ENCODE assay signal across 8 mouse cellular contexts in genomic region chr2:127070879-127071278, GRCm38 (mm10). TPM values are rescaled to one million over a fixed set of nuclear protein-coding genes. Genes with fewer than 3 reads are reported as not detected.
DNase-seq lines count a peak whose midpoint lies in the region; ATAC-seq and TF ChIP-seq lines count a peak whose summit lies in the region.

No protein-coding gene starts in this region.

- peak overlapping the region; percentile 78 for H3K4me3 ChIP-seq in heart, postnatal 0 days (ENCODE audit: low read depth, low read length)
- peak overlapping the region; percentile 58 to 63 for H3K4me3 ChIP-seq in MEL (ENCODE audit: control insufficient read depth in 1 of 2, insufficient read depth in 1 of 2, low read depth in 2 of 2, low read length in 2 of 2)
- H3K4me3 ChIP-seq in hindbrain, embryonic 10.5 days, result peak overlapping the region; percentile 68
- H3K4me3 ChIP-seq in midbrain, embryonic 11.5 days (ENCODE audit: low read depth, low read length), result peak overlapping the region; percentile 64

- peak; percentile 24; the same call in 1 of the 2 replicates for ATAC-seq in heart, postnatal 0 days (ENCODE audit: insufficient read depth, low read depth)
- ATAC-seq in midbrain, embryonic 11.5 days (ENCODE audit: low FRiP score), result peak; percentile 71
- ATAC-seq in cerebellum, adult (ENCODE audit: insufficient number of reproducible peaks, low FRiP score, low TSS enrichment), result no peak

- H3K36me3 ChIP-seq in heart, postnatal 0 days (replicated peaks; ENCODE audit: control insufficient read depth, insufficient read depth, low read length), result peaks cover 15% of the 10 kb centered on the region
- H3K36me3 ChIP-seq in MEL (ENCODE audit: control insufficient read depth in 1 of 2, insufficient read depth in 2 of 2, low read length in 2 of 2), result peaks cover 0 to 8% of the 10 kb centered on the region in 2 experiments; a peak in 2 of 4 replicates
- peaks cover 14% of the 10 kb centered on the region for H3K36me3 ChIP-seq in hindbrain, embryonic 10.5 days
- no peaks in the 10 kb centered on the region for H3K36me3 ChIP-seq in midbrain, embryonic 11.5 days (ENCODE audit: control insufficient read depth, insufficient read depth, low read length)

- H3K9ac ChIP-seq in heart, postnatal 0 days (replicated peaks; ENCODE audit: low read depth, low read length), result peak overlapping the region; percentile 65
- H3K9ac ChIP-seq in MEL (ENCODE audit: control insufficient read depth, low read depth, low read length, poor library complexity, severe bottlenecking), result peak overlapping the region; percentile 71
- peak overlapping the region; percentile 77 for H3K9ac ChIP-seq in midbrain, embryonic 11.5 days (ENCODE audit: low read length)

- no peaks in the 10 kb centered on the region for H3K4me1 ChIP-seq in heart, postnatal 0 days (ENCODE audit: control insufficient read depth, insufficient read depth)
- peaks cover 0 to 7% of the 10 kb centered on the region in 2 experiments; a peak in 2 of 4 replicates for H3K4me1 ChIP-seq in MEL (ENCODE audit: control insufficient read depth in 1 of 2, insufficient read depth in 2 of 2, low read length in 2 of 2)
- peaks cover 13% of the 10 kb centered on the region for H3K4me1 ChIP-seq in hindbrain, embryonic 10.5 days (replicated peaks)
- peaks cover 2% of the 10 kb centered on the region; the same call in 1 of the 2 replicates for H3K4me1 ChIP-seq in midbrain, embryonic 11.5 days (ENCODE audit: control insufficient read depth, insufficient read depth, low read length)

- DNase-seq in heart, postnatal 0 days (ENCODE audit: low spot score), result no peak
- DNase-seq in heart, postnatal 10 days, result no peak
- DNase-seq in MEL (ENCODE audit: low read depth, low spot score), result peak; percentile 30
- no peak for DNase-seq in hindbrain, embryonic 10.5 days (ENCODE audit: low spot score)
- DNase-seq in midbrain, embryonic 11.5 days (ENCODE audit: low spot score, missing footprints), result peak; percentile 87
- no peak for DNase-seq in thymus, adult 18-20 months
- no peak for DNase-seq in cerebellum, postnatal 4 days (ENCODE audit: low spot score in 2 of 2)

- no peak for TF ChIP-seq CTCF in heart, postnatal 0 days (IDR thresholded peaks at IDR 0.05; ENCODE audit: low read depth)
- no peak for TF ChIP-seq CTCF in MEL (IDR thresholded peaks at IDR 0.05 in 2 of 3, conservative IDR thresholded peaks at IDR 0.05 in 1 of 3; ENCODE audit: control insufficient read depth in 1 of 3, insufficient read depth in 1 of 3, low read depth in 2 of 3, low read length in 3 of 3, poor library complexity in 1 of 3, severe bottlenecking in 1 of 3)

- H3K79me2 ChIP-seq in MEL (ENCODE audit: control insufficient read depth, insufficient read depth, low read length, poor library complexity), result no peaks in the 10 kb centered on the region; the same call in 1 of the 2 replicates

- peak overlapping the region; percentile 58 for H3K27ac ChIP-seq in heart, postnatal 0 days (ENCODE audit: low read depth)
- no peak overlapping the region for H3K27ac ChIP-seq in MEL (ENCODE audit: control insufficient read depth, low read depth, low read length)
- peak overlapping the region; percentile 91 for H3K27ac ChIP-seq in hindbrain, embryonic 10.5 days
- H3K27ac ChIP-seq in midbrain, embryonic 11.5 days (ENCODE audit: low read depth, low read length), result no peak overlapping the region

- no peaks in the 10 kb centered on the region for H3K27me3 ChIP-seq in heart, postnatal 0 days (ENCODE audit: control insufficient read depth, insufficient read depth, low read length)
- H3K27me3 ChIP-seq in MEL (ENCODE audit: control insufficient read depth in 1 of 2, insufficient read depth in 2 of 2, low read length in 2 of 2), result no peaks in the 10 kb centered on the region
- no peaks in the 10 kb centered on the region for H3K27me3 ChIP-seq in hindbrain, embryonic 10.5 days (ENCODE audit: insufficient read depth, poor library complexity, severe bottlenecking)
- H3K27me3 ChIP-seq in midbrain, embryonic 11.5 days (ENCODE audit: control insufficient read depth, insufficient read depth, low read length), result no peaks in the 10 kb centered on the region

- peak overlapping the region; percentile 91 for H3K4me2 ChIP-seq in heart, postnatal 0 days (ENCODE audit: low read depth, low read length)
- H3K4me2 ChIP-seq in midbrain, embryonic 11.5 days, result peak overlapping the region; percentile 65

- intact Hi-C loops in heart, postnatal 10 days (cut with DNase I), result no loop called here

- TF ChIP-seq POLR2A in MEL (IDR thresholded peaks at IDR 0.05; ENCODE audit: control insufficient read depth in 1 of 2, insufficient read depth in 1 of 2, low read depth in 1 of 2, low read length in 2 of 2, poor library complexity in 1 of 2), result no peak

- TF ChIP-seq EP300 in heart, postnatal 0 days (IDR thresholded peaks at IDR 0.05; ENCODE audit: low read depth), result no peak
- TF ChIP-seq EP300 in MEL (IDR thresholded peaks at IDR 0.05; ENCODE audit: low read depth in 1 of 2, low read length in 2 of 2), result no peak

- H3K9me3 ChIP-seq in heart, postnatal 0 days (replicated peaks; ENCODE audit: control insufficient read depth, low read length), result no peaks in the 10 kb centered on the region
- H3K9me3 ChIP-seq in MEL (replicated peaks; ENCODE audit: insufficient read depth, low read length), result no peaks in the 10 kb centered on the region
- H3K9me3 ChIP-seq in hindbrain, embryonic 10.5 days, result no peaks in the 10 kb centered on the region
- H3K9me3 ChIP-seq in midbrain, embryonic 11.5 days (ENCODE audit: control insufficient read depth, low read length), result no peaks in the 10 kb centered on the region

- WGBS in heart, postnatal 0 days, result 3% methylated on average over 9 of the region's 9 CpGs
- 13% methylated on average over 9 of the region's 9 CpGs for WGBS in hindbrain, embryonic 10.5 days
- 13% methylated on average over 8 of the region's 9 CpGs for WGBS in midbrain, embryonic 11.5 days

- no peak for TF ChIP-seq RAD21 in MEL (IDR thresholded peaks at IDR 0.05; ENCODE audit: low read depth, low read length)

TF ChIP-seq in MEL, 35 proteins besides CTCF, POLR2A, EP300 and RAD21:
- TF ChIP-seq USF2 (IDR thresholded peaks at IDR 0.05; ENCODE audit: borderline replicate concordance in 1 of 2, insufficient read depth in 1 of 2, low read depth in 1 of 2, low read length in 2 of 2) (no peak), GATA1 (IDR thresholded peaks at IDR 0.05; ENCODE audit: low read depth, low read length) (peak; percentile 32; the same call in 1 of the 2 replicates)

RNA-seq across cellular contexts. Expression of gene Blvra, which starts 0.4 kb away (rescaled TPM):
- 16.0 and 27.0 TPM in 2 replicates for total RNA-seq in heart, postnatal 0 days (2014; rRNA removed; ENCODE audit: low replicate concordance)
- polyA plus RNA-seq in heart, postnatal 0 days (2015; fragmentation: Nextera tagmentation; extraction: Ambion mirVana), result 37.6 and 43.6 TPM in 2 replicates
- 10 to 100 TPM; 23.0 to 26.1 TPM for total RNA-seq in heart, postnatal 10 days (2021)
- total RNA-seq in MEL (2012; rRNA removed), result 22.7 and 23.7 TPM in 2 replicates
- polyA plus RNA-seq in MEL (2012; ENCODE audit: insufficient read depth in 1 of 2, insufficient read length in 2 of 2, low read depth in 1 of 2, low replicate concordance in 2 of 2, missing spikeins in 1 of 2), result 10 to 100 TPM in 1 of 2 experiments, not detected in 1; 18.7 TPM
- polyA plus RNA-seq in hindbrain, embryonic 10.5 days (2016; fragmentation: Nextera tagmentation; extraction: Ambion mirVana), result 20.1 and 20.3 TPM in 2 replicates
- 20.7 and 23.2 TPM in 2 replicates for polyA plus RNA-seq in midbrain, embryonic 11.5 days (2014; fragmentation: Nextera tagmentation; extraction: Ambion mirVana)

Comparison
In these comparisons a context has a peak if more than half of its experiments do, and no peak if none do; other contexts are left out.
1. DNase-seq: peak in MEL (single experiment) and midbrain, embryonic 11.5 days (single experiment); none in heart, postnatal 0 days (single experiment), heart, postnatal 10 days (0 of 2), hindbrain, embryonic 10.5 days (single experiment), thymus, adult 18-20 months (0 of 2) and cerebellum, postnatal 4 days (0 of 2).
2. H3K27ac ChIP-seq: peak in heart, postnatal 0 days (single experiment) and hindbrain, embryonic 10.5 days (single experiment); none in MEL (single experiment) and midbrain, embryonic 11.5 days (single experiment).
3. Peak in every context shown above with its lines, with median percentiles within 50 percentile points of each other: H3K4me3 ChIP-seq and H3K9ac ChIP-seq.